Mouse (Mus musculus) heart, embryonic 14.5 days (tissue): Measurements from ENCODE around the gene Gfod2. TPM values are rescaled to one million over a fixed set of nuclear protein-coding genes. Genes with fewer than 3 reads are reported as not detected.

Experiments
- ATAC-seq: fragments of 200-750 bp; cut with Nextera tagmentation; 2 replicates; pipeline ENCODE4 v1.8.0; 2017; ENCODE audit warnings: low read depth, moderate TSS enrichment; ENCODE audit not compliant: insufficient number of reproducible peaks, insufficient read depth, low FRiP score
- H3K27ac ChIP-seq, 2 experiments: fragments of 200-500 bp in 1 of 2; fragments of 300-500 bp in 1 of 2; sonication (generic) in 1 of 2; replicated peaks in 1 of 2; 2 replicates each; pipeline ENCODE4 v1.5.1; 2012 to 2014; ENCODE audit warnings: low read depth in 2 of 2, low read length in 2 of 2, control low read depth in 1 of 2, mild to moderate bottlenecking in 1 of 2, mixed read lengths in 1 of 2; ENCODE audit not compliant: control insufficient read depth in 1 of 2, insufficient read depth in 1 of 2
- H3K27me3 ChIP-seq: fragments of 300-500 bp; sonication (generic); 2 replicates; pipeline ENCODE4 v1.6.1; 2014; ENCODE audit warnings: mild to moderate bottlenecking, low read length, control low read depth; ENCODE audit not compliant: control insufficient read depth, insufficient read depth
- H3K36me3 ChIP-seq: fragments of 300-500 bp; sonication (generic); 2 replicates; pipeline ENCODE4 v1.6.1; 2014; ENCODE audit warnings: mild to moderate bottlenecking, control low read depth, low read length, mixed read lengths; ENCODE audit not compliant: control insufficient read depth, insufficient read depth
- H3K4me1 ChIP-seq, 2 experiments: fragments of 200-500 bp in 1 of 2; fragments of 300-500 bp in 1 of 2; sonication (generic) in 1 of 2; 2 replicates each; pipeline ENCODE4 v1.6.1; 2012 to 2014; ENCODE audit warnings: low read length in 2 of 2, control low read depth in 1 of 2, mixed read lengths in 1 of 2; ENCODE audit not compliant: control insufficient read depth in 2 of 2, insufficient read depth in 2 of 2
- H3K4me2 ChIP-seq: fragments of 300-500 bp; sonication (generic); 2 replicates; pipeline ENCODE4 v1.6.1; 2014; ENCODE audit warnings: mild to moderate bottlenecking, low read length
- H3K4me3 ChIP-seq, 2 experiments: fragments of 200-500 bp in 1 of 2; fragments of 300-500 bp in 1 of 2; sonication (generic) in 1 of 2; 2 replicates each; pipeline ENCODE4 v1.5.1; 2012 to 2014; ENCODE audit warnings: low read length in 2 of 2, mild to moderate bottlenecking in 2 of 2, control low read depth in 1 of 2, low read depth in 1 of 2, moderate library complexity in 1 of 2; ENCODE audit not compliant: control insufficient read depth in 1 of 2, insufficient read depth in 1 of 2
- H3K9ac ChIP-seq: fragments of 300-500 bp; sonication (generic); 2 replicates; pipeline ENCODE4 v1.6.1; 2014; ENCODE audit warnings: mild to moderate bottlenecking, low read length
- H3K9me3 ChIP-seq: fragments of 300-500 bp; sonication (generic); 2 replicates; pipeline ENCODE4 v1.6.1; 2016; ENCODE audit warnings: low read length, control low read depth; ENCODE audit not compliant: control insufficient read depth
- WGBS: fragments of 180-500 bp; shearing (Covaris S2); extraction: QIAGEN DNeasy Blood & Tissue Kit; methylation state at CpG from one replicate; pipeline ENCODE4 v1.1.7; 2014; 5-methylcytosine and 5-hydroxymethylcytosine counted together
- polyA plus RNA-seq: library from polyadenylated mRNA; unstranded; fragments of >200 nt; fragmentation: Nextera tagmentation; extraction: Ambion mirVana; gene quantifications from 2 replicates; pipeline ENCODE4 v1.2.1, GENCODE M21; 2014

Gfod2 gene
- polyA plus RNA-seq, 1 experiment from 2014 or later = 6.8 TPM

- under 1% methylated on average over 60 of the region's 60 CpGs for WGBS
- Histone ChIP-seq H3K4me3 (peak within 1 kb of the TSS; percentile 51 to 76), H3K4me2 (peak within 1 kb of the TSS; percentile 89), H3K36me3 (peaks cover 46% of the 10 kb centered on the region), H3K4me1 (peaks cover 9 to 14% of the 10 kb centered on the region in 2 experiments; a peak in 3 of 4 replicates), H3K27ac (peak within 1 kb of the TSS; percentile 92), H3K9ac (peak within 1 kb of the TSS; percentile 73), H3K27me3 (no peaks in the 10 kb centered on the region), H3K9me3 (no peaks in the 10 kb centered on the region)
- peak; percentile 75 for ATAC-seq
Measured at GRCm38 (mm10) chr8:105700966-105701824, 57.3 kb downstream of the Gfod2 start, which contains the start of the genes Acd and Pard6a. Acd (minus strand) TSS chr8:105701102. Pard6a (plus strand) TSS chr8:105701148.

GRCm38 (mm10) chr8:105700566-105700965 is 57.9 kb downstream of the Gfod2 start:
- peaks cover 46% of the 10 kb centered on the region for H3K36me3 ChIP-seq
- no peaks in the 10 kb centered on the region for H3K27me3 ChIP-seq
- 0% methylated on average over 21 of the region's 21 CpGs for WGBS
- H3K9me3 ChIP-seq = no peaks in the 10 kb centered on the region
- peak; percentile 24 for ATAC-seq
- H3K4me2 ChIP-seq = peak overlapping the region; percentile 89
- H3K27ac ChIP-seq = peak overlapping the region; percentile 18 to 92; a peak in 3 of 4 replicates
- H3K4me3 ChIP-seq = peak overlapping the region; percentile 51 to 76
- peaks cover 9 to 14% of the 10 kb centered on the region in 2 experiments; a peak in 3 of 4 replicates for H3K4me1 ChIP-seq
- peak overlapping the region; percentile 73 for H3K9ac ChIP-seq

- peak overlapping the region in 1 of 2 experiments; percentile 51; a peak in 2 of 4 replicates for H3K4me3 ChIP-seq
- peak overlapping the region; percentile 73 for H3K9ac ChIP-seq
- peaks cover 4% of the 10 kb centered on the region; the same call in 1 of the 2 replicates for H3K27me3 ChIP-seq
- peaks cover 9 to 14% of the 10 kb centered on the region in 2 experiments; a peak in 3 of 4 replicates for H3K4me1 ChIP-seq
- H3K4me2 ChIP-seq = peak overlapping the region; percentile 89
- 86% methylated on average over 11 of the region's 11 CpGs for WGBS
- H3K9me3 ChIP-seq = no peaks in the 10 kb centered on the region
- peaks cover 46% of the 10 kb centered on the region for H3K36me3 ChIP-seq
- no peak for ATAC-seq
- no peak overlapping the region for H3K27ac ChIP-seq
Measured at GRCm38 (mm10) chr8:105699488-105700215, 58.8 kb downstream of the Gfod2 start.

- ATAC-seq = no peak
- Histone ChIP-seq H3K4me2 (no peak overlapping the region), H3K36me3 (peaks cover 42% of the 10 kb centered on the region), H3K27me3 (peaks cover 4% of the 10 kb centered on the region; the same call in 1 of the 2 replicates), H3K9me3 (no peaks in the 10 kb centered on the region), H3K27ac (no peak overlapping the region), H3K4me3 (no peak overlapping the region), H3K4me1 (peaks cover 15 to 19% of the 10 kb centered on the region in 2 experiments; a peak in 3 of 4 replicates), H3K9ac (no peak overlapping the region)
- WGBS = 93% methylated on average over 5 of the region's 5 CpGs
Measured at GRCm38 (mm10) chr8:105698734-105699133, 59.7 kb downstream of the Gfod2 start.

- Histone ChIP-seq H3K4me1 (peaks cover 15 to 19% of the 10 kb centered on the region in 2 experiments; a peak in 3 of 4 replicates), H3K9me3 (peaks cover 4% of the 10 kb centered on the region; the same call in 1 of the 2 replicates), H3K4me3 (no peak overlapping the region), H3K9ac (no peak overlapping the region), H3K27ac (no peak overlapping the region), H3K36me3 (peaks cover 30% of the 10 kb centered on the region), H3K27me3 (peaks cover 4% of the 10 kb centered on the region; the same call in 1 of the 2 replicates), H3K4me2 (no peak overlapping the region)
- no peak for ATAC-seq
- WGBS = 89% methylated on average over 17 of the region's 17 CpGs
Measured at GRCm38 (mm10) chr8:105697196-105697780, 61.2 kb downstream of the Gfod2 start.

- Histone ChIP-seq H3K9ac (no peak overlapping the region), H3K27me3 (peaks cover 6% of the 10 kb centered on the region), H3K9me3 (peaks cover 4% of the 10 kb centered on the region; the same call in 1 of the 2 replicates), H3K27ac (no peak overlapping the region), H3K4me2 (no peak overlapping the region), H3K4me3 (no peak overlapping the region), H3K4me1 (peaks cover 8 to 9% of the 10 kb centered on the region in 2 experiments; a peak in 3 of 4 replicates), H3K36me3 (peaks cover 30% of the 10 kb centered on the region)
- WGBS = 72% methylated on average over 30 of the region's 30 CpGs
- no peak for ATAC-seq
Measured at GRCm38 (mm10) chr8:105695080-105695780, 63.2 kb downstream of the Gfod2 start.
